Mouse (Mus musculus) R1 (cell line): Measurements from ENCODE around the gene Atp2b2.

ENCODE experiments used
- DNase-seq: peaks from one replicate; pipeline ENCODE4 v3.0.0-alpha.2; 2018; ENCODE audit warnings: low read depth, low spot score

Atp2b2 gene

GRCm38 (mm10) chr6:113890858-113891213 lies 151.6 kb downstream of the Atp2b2 start:
- peak; percentile 32 for DNase-seq

DNA sequence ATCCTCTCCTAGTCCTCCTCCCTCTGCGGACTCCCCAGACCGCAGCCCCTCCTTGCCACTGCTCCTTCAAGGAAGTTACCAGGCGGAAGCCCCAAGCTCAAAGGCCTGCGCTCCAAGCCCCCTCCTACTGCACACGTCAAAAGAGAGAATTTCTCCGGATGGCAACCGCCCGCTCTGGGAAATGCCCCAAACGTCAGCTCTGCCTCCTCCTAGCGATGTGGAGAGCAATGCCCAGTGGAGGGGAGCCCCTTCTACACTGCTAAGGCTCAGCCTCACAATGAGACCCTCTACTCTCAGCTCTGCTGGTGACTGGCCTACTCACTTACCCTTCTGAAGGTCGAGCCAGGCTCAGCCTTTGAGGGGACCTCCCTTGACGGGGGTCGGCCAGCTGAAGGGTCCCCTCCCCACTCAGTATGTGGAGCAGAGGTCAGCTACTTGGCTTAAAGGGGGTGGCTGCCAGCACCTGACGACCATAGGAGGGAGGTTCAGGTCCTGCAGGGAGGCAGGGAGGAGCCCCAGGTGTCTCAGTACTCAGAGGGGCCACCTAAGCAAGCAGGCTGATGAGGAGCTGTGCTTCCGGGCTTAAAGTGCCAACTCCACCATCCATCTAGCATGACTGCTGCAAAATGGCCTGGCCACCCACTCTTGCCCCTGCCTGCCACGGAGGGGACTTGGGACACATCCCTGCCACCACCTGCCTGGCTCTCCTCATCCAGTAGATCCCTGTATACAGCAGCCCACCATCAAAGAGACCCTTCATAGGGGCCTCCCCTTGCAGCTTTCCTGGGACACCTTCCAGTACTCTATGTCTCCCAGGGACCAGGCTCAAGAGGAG lies 152.2 kb downstream of the Atp2b2 start:
- no peak for DNase-seq

DNA sequence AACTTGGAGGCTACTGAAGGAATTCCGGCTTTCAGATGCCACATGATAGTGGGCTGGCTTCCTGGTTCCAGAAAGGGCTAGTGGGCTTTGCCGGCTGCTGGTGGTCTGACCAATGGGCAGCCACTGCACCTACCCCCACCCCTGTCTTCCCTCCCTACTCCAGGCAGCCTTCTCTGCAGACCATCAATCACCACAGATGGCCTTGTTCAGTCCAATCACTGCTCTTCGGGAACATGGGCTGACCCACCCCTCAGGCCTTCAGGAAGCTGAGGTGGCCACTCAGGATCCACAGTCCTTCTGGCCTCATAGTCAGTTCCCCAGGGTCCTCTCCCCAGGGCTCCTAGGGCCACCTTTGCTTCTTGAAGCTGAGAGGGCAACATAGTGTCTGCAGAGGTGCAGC lies 153.2 kb downstream of the Atp2b2 start:
- no peak for DNase-seq

- peak; percentile 68 for DNase-seq
Measured at GRCm38 (mm10) chr6:113886886-113887285, 155.5 kb downstream of the Atp2b2 start.

DNA sequence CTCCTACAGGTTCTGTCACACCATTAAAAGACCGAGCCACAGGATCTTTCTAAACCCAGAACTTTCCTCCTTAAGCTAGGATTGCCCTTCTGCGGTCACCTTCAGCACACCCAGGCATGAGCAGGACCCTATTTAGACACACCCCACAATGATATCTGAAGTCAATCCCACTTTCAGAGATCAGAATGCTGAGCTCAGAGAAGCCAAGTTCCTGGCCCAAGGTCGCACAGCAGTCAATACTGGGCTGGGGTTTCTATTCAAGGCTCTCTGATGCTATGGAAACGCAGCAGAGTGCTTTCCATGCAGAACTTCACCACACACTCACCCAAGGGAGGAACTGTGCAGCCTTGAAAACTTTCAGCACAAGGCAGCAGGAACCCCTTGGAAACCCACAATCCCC lies 157.6 kb downstream of the Atp2b2 start:
- peak; percentile 94 for DNase-seq

DNA sequence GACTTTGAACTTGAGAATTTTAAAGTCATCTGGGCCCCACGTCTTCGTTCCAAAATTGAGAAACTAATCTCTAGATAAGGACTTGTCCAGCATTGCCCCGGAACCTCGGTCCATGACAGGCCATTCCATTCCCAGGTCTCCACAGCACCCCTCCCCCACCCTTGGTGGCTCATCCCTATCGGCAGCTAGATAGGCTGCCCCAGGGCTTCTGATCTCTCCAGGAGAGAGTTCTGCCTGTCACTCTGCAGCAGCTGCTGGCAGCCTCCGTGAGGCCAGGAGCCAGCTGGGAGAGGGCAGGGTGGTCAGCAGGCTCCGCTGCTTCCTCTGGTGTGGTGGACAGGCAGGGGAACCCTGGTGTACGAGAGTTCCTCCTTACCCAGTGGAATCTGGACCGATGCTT lies 159.2 kb downstream of the Atp2b2 start:
- no peak for DNase-seq

GRCm38 (mm10) chr6:113882396-113882795 lies 160.0 kb downstream of the Atp2b2 start:
- no peak for DNase-seq

DNA sequence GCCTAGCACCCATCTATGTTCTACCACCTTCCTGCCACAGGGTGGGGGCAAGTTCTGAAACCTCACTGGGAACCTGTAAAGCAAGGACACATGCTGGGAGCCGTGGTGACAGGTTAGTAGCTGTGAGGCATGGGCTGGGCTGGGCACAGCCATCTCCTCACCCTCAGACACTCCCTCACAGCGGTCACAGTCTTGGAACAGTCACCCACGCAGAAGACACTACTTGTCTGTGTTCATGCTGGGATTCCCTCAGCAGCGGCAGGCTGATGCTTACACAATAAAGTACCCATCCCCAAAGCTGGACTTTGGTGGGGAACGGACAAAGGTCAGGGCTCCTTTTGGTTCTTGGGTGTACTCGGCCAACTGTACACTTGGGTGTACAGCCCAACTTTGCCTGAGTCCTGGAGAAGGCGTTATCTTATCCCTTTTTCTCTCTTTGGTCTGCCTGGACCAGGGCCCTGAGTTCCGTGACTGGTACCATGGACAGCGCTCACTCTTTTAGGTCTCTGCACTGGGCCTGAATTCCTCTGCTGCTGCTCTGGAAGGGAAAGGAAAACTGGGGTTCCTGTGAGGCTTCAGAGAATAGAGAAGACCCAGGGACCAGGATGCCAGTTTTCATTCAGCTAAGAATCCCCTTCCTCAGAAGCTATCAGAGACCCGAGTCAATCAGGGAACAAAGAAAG lies 160.7 kb downstream of the Atp2b2 start:
- peak; percentile 78 for DNase-seq

- DNase-seq = no peak
Measured at GRCm38 (mm10) chr6:113879366-113879765, 163.0 kb downstream of the Atp2b2 start.

DNA sequence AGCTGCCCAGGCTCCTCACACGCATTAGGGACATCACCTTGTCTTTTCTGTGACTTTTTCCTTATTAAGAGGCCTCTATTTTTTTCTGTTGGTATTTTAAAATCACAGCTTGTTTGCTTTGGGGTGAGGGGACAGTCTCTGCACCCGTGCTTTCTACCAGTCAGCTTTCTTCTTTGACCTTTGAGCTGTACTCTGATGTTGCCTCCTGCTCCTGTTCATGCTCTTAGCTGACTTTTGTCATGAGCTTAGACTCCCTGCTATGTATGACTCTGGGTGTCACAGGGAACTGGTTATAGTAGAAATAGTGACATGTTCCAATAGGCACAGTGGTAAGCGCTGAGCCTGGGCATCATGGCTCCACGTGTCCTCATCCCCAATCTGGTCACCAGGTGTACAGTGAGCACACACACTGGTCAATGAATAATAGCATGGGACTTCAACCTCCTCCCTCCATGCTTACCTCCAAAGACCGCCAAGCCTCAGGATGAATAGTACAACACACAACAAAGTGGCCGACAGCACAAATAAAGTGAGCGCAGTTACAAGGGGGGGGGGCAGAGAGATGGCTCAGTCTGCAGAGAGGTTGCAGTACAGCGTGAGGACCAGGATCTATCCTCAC lies 163.8 kb downstream of the Atp2b2 start:
- no peak for DNase-seq

- no peak for DNase-seq
Measured at GRCm38 (mm10) chr6:113876585-113876984, 165.8 kb downstream of the Atp2b2 start.

DNA sequence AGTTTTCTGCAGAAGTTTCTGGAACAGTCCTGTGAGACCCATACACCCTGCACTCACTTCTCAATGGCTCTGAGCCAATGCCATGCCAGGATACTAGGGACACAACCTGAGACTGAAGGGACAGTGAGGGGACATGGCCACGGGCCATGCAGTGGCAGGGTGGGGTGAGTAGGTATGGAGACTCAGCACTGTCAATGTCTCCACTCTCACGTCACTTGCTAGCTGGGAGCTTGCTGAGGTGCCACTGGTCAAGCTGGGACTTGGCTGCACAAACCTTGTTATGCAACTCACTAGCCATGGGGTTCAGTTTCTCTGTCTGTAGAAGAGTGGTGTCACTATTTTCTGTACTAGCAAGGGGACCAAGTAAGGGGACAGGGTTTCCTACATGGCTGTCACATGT lies 167.2 kb downstream of the Atp2b2 start:
- DNase-seq = no peak

GRCm38 (mm10) chr6:113872654-113873053 lies 169.8 kb downstream of the Atp2b2 start:
- DNase-seq = no peak

DNA sequence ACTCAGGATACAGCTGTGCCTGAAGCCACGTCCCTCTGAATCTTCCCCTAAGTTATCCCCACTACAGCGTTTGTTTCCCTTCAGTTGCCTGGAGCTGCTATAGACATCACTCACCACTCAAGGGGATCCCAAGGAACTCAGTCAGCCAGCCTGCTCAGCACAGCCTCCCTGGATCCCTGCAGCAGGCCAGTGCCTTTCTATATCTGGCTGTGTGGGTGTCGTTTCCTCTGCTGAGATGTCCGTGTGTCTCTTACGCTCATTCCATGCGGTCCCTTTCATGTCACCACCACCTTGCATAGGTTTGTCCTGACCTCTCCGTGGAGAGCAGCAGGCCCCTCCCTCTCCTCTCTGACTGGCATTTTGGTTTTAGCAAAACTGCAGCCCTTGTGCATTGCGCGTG lies 171.6 kb downstream of the Atp2b2 start:
- DNase-seq = no peak

DNA sequence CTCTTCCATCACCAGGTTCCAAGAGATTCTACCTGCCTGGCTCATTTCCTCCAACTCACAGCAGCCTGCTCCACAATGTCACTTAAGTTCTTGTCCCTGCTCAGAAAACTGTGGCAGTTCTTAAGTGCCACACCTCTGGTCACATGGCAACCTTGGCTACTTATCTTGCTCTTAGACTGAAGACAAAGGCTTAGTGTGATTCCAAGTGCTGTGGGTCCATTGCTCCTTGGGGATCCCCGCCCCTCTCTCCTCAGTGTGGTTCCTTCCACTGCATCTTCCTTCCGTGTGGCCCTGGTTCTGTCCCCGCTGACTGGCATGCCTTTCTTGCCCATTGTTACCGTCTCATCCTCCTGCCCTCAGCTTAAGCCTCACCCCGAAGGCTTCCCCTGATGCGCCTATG lies 173.9 kb downstream of the Atp2b2 start:
- no peak for DNase-seq

GRCm38 (mm10) chr6:113865699-113866098 lies 176.7 kb downstream of the Atp2b2 start:
- no peak for DNase-seq

- no peak for DNase-seq
Measured at GRCm38 (mm10) chr6:113864812-113865211, 177.6 kb downstream of the Atp2b2 start.

DNA sequence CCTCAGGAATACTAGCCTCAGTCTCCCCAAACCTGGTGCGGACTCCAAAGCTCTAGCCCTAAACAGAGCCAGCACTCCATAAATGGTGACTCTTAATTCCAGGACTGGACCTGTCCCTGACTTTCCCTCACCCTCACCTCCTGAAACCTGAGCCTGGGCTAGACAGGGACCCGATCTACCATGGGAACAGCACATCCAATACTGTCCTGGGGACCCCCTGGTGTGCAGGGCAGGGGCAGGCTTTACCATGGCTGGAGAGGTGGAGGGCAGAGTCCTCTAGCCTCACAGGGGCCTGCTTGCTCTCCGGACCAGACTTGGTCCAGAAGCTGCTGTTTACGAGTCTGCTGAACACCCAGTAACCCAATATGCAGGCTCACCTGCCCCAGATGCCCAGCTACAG lies 179.5 kb downstream of the Atp2b2 start:
- DNase-seq = no peak

- no peak for DNase-seq
Measured at GRCm38 (mm10) chr6:113861938-113862337, 180.5 kb downstream of the Atp2b2 start.

- DNase-seq = peak; percentile 25
Measured at GRCm38 (mm10) chr6:113861375-113861770, 181.0 kb downstream of the Atp2b2 start.

DNA sequence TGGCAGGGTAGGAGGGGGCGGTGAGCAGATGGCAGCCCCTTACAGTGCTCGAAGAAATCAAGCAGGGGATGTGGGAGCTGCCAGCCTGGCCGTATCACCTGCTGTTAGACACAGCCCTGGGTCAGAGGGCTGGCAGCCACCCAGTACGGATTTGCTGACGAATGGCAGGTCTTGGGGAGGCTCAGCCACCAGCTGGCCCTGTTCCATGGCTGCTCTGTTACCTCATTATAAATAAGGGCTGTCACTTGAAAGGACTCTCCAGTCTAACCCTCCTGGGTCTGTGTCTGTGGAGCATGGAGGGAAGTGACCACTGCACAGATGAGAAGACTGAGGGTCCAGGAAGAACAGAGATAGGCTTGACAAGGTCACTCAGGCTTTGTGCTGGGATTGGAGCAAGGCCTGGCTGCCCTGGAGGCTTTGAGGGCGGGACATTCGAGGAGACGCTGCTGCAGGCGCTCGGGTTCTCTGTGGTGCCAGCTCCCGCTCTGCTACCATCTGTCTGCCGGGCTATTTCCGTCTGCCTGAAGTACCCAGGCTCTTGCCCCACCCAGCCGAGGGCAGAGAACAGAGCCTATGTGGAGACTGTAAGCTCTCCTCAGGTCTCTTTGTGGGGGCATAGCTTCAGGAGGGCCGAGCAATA lies 181.6 kb downstream of the Atp2b2 start:
- DNase-seq = no peak

DNA sequence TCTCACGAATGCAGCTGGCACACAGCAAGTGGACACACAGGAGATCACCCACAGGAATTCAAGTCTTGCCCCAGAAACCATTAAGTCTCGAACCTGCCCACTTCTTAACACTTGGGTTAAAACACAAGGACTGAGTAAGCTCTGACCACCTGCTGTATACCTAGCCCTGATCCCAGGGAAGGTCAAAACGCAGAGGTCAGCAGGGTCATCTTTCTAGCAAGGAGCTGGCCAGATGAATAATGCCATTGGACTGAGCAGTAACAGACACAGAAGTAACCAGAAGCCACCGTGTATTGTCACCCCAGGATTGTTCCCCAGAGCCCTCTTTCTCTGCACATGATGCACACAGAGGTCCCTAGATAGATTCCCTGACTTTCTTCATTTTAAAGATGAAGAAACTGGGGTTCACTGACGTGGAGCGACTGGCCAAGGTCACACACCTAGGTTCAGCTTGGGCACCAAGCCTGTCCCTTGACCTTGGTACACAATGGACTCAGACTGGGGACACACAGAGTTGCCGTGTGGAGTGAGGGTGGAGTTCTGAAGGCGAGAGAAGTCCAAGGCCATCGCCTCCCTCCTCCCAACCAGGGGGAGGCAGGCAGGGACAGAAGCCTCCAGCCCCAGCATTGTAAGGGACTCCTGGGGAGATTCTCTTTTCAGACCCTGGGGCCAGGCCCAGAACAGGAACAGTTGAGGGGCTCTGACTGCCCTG lies 182.2 kb downstream of the Atp2b2 start:
- DNase-seq = no peak
